Mouse (Mus musculus): ENCODE results near the gene Gtf2ird1.

GRCm38 (mm10) chr5:134502591-134502990 is 46.1 kb upstream of the Gtf2ird1 start:
- TF ChIP-seq CTCF (IDR thresholded peaks at IDR 0.05; ENCODE audit: low read depth, low read length) (no peak), POLR2A (IDR thresholded peaks at IDR 0.05; ENCODE audit: extremely low read depth, insufficient read depth, low read length) (no peak)
